8 mouse cellular contexts compared by ENCODE assay signal in genomic region chr3:115529918-115530317, GRCm38 (mm10).
DNase-seq lines count a peak whose midpoint lies in the region; ATAC-seq lines count a peak whose summit lies in the region.

No protein-coding gene starts in this region.

- ATAC-seq in midbrain, embryonic 14.5 days (ENCODE audit: low FRiP score, low TSS enrichment) = no peak
- ATAC-seq in midbrain, embryonic 11.5 days (ENCODE audit: low FRiP score) = no peak
- ATAC-seq in common myeloid progenitor, adult 5-6 weeks (replicated peaks; ENCODE audit: low read depth, poor library complexity, severe bottlenecking) = peak; percentile 77
- no peak for ATAC-seq in heart, embryonic 12.5 days (ENCODE audit: insufficient number of reproducible peaks, low FRiP score)

- no peak overlapping the region for H3K4me2 ChIP-seq in midbrain, embryonic 14.5 days (ENCODE audit: low read length)
- H3K4me2 ChIP-seq in midbrain, embryonic 11.5 days = no peak overlapping the region
- H3K4me2 ChIP-seq in heart, embryonic 12.5 days = no peak overlapping the region

- H3K36me3 ChIP-seq in midbrain, embryonic 14.5 days (ENCODE audit: control insufficient read depth, insufficient read depth, low read length) = no peaks in the 10 kb centered on the region
- no peaks in the 10 kb centered on the region for H3K36me3 ChIP-seq in midbrain, embryonic 11.5 days (ENCODE audit: control insufficient read depth, insufficient read depth, low read length)
- H3K36me3 ChIP-seq in heart, embryonic 12.5 days = no peaks in the 10 kb centered on the region

- H3K27me3 ChIP-seq in midbrain, embryonic 14.5 days (ENCODE audit: control insufficient read depth, insufficient read depth, low read length) = no peaks in the 10 kb centered on the region
- H3K27me3 ChIP-seq in midbrain, embryonic 11.5 days (ENCODE audit: control insufficient read depth, insufficient read depth, low read length) = no peaks in the 10 kb centered on the region
- H3K27me3 ChIP-seq in heart, embryonic 12.5 days (replicated peaks) = no peaks in the 10 kb centered on the region

- no peaks in the 10 kb centered on the region for H3K4me1 ChIP-seq in midbrain, embryonic 14.5 days (ENCODE audit: control insufficient read depth, insufficient read depth, low read length)
- no peaks in the 10 kb centered on the region for H3K4me1 ChIP-seq in midbrain, embryonic 11.5 days (ENCODE audit: control insufficient read depth, insufficient read depth, low read length)
- H3K4me1 ChIP-seq in heart, embryonic 12.5 days (replicated peaks) = no peaks in the 10 kb centered on the region

- H3K27ac ChIP-seq in midbrain, embryonic 14.5 days (replicated peaks; ENCODE audit: low read depth, low read length) = no peak overlapping the region
- H3K27ac ChIP-seq in midbrain, embryonic 11.5 days (ENCODE audit: low read depth, low read length) = no peak overlapping the region
- H3K27ac ChIP-seq in heart, embryonic 12.5 days (ENCODE audit: poor library complexity, severe bottlenecking) = no peak overlapping the region

- 50% methylated on average over 4 of the region's 4 CpGs for WGBS in midbrain, embryonic 14.5 days
- 55% methylated on average over 4 of the region's 4 CpGs for WGBS in midbrain, embryonic 11.5 days
- WGBS in heart, embryonic 12.5 days = 52% methylated on average over 4 of the region's 4 CpGs

- H3K9me3 ChIP-seq in midbrain, embryonic 14.5 days (ENCODE audit: control insufficient read depth, low read length) = no peaks in the 10 kb centered on the region
- H3K9me3 ChIP-seq in midbrain, embryonic 11.5 days (ENCODE audit: control insufficient read depth, low read length) = no peaks in the 10 kb centered on the region
- no peaks in the 10 kb centered on the region for H3K9me3 ChIP-seq in heart, embryonic 12.5 days (replicated peaks)

- H3K9ac ChIP-seq in midbrain, embryonic 14.5 days (replicated peaks; ENCODE audit: low read length) = no peak overlapping the region
- no peak overlapping the region for H3K9ac ChIP-seq in midbrain, embryonic 11.5 days (ENCODE audit: low read length)
- no peak overlapping the region for H3K9ac ChIP-seq in heart, embryonic 12.5 days

- peak; percentile 11 for DNase-seq in gastrocnemius, postnatal 10 days
- DNase-seq in gastrocnemius, adult 18-20 months (ENCODE audit: low spot score) = no peak
- peak; percentile 27 for DNase-seq in midbrain, embryonic 14.5 days
- DNase-seq in midbrain, embryonic 11.5 days (ENCODE audit: low spot score, missing footprints) = no peak
- peak; percentile 33 for DNase-seq in right cerebral cortex, postnatal 4 days
- no peak for DNase-seq in c-Kit-positive CD71-positive TER-119-positive erythroid progenitor cells, embryonic 14.5 days (ENCODE audit: low spot score)

- no peak overlapping the region for H3K4me3 ChIP-seq in midbrain, embryonic 14.5 days (replicated peaks; ENCODE audit: low read depth, low read length)
- H3K4me3 ChIP-seq in midbrain, embryonic 11.5 days (ENCODE audit: low read depth, low read length) = no peak overlapping the region
- no peak overlapping the region for H3K4me3 ChIP-seq in heart, embryonic 12.5 days

Comparison
In these comparisons a context has a peak if more than half of its experiments do, and no peak if none do; other contexts are left out.
1. DNase-seq: peak in gastrocnemius, postnatal 10 days (single experiment), midbrain, embryonic 14.5 days (single experiment) and right cerebral cortex, postnatal 4 days (single experiment); none in gastrocnemius, adult 18-20 months (single experiment), midbrain, embryonic 11.5 days (single experiment) and c-Kit-positive CD71-positive TER-119-positive erythroid progenitor cells, embryonic 14.5 days (single experiment).